Mouse (Mus musculus) limb, embryonic 11.5 days (tissue): ENCODE measurements around the gene Mgat5. TPM values are rescaled to one million over a fixed set of nuclear protein-coding genes. Genes with fewer than 3 reads are reported as not detected.

Source experiments
- ATAC-seq: fragments of 200-750 bp; cut with Nextera tagmentation; 2 replicates; pipeline ENCODE4 v1.8.0; 2017; ENCODE audit warnings: low read depth; ENCODE audit not compliant: insufficient number of reproducible peaks, low FRiP score, low TSS enrichment
- DNase-seq: peaks from one replicate; pipeline ENCODE4 v3.0.0-alpha.2; 2015; ENCODE audit warnings: low spot score
- H3K27ac ChIP-seq: fragments of 300-500 bp; sonication (generic); replicated peaks from 2 replicates; pipeline ENCODE4 v1.5.1; 2014; ENCODE audit warnings: low read depth, mild to moderate bottlenecking, low read length
- H3K27me3 ChIP-seq: fragments of 300-500 bp; sonication (generic); 2 replicates; pipeline ENCODE4 v1.6.1; 2014; ENCODE audit warnings: mild to moderate bottlenecking, low read length, mixed read lengths; ENCODE audit not compliant: control insufficient read depth, insufficient read depth
- H3K36me3 ChIP-seq: fragments of 300-500 bp; sonication (generic); 2 replicates; pipeline ENCODE4 v1.6.1; 2014; ENCODE audit warnings: mild to moderate bottlenecking, low read length, moderate library complexity, mixed read lengths; ENCODE audit not compliant: control insufficient read depth, insufficient read depth
- H3K4me1 ChIP-seq: fragments of 300-500 bp; sonication (generic); 2 replicates; pipeline ENCODE4 v1.6.1; 2014; ENCODE audit warnings: low read length, mixed read lengths; ENCODE audit not compliant: control insufficient read depth, insufficient read depth
- H3K4me2 ChIP-seq: fragments of 300-500 bp; sonication (generic); 2 replicates; pipeline ENCODE4 v1.6.1; 2014; ENCODE audit warnings: low read depth, mild to moderate bottlenecking, moderate library complexity; ENCODE audit not compliant: severe bottlenecking
- H3K4me3 ChIP-seq: fragments of 300-500 bp; sonication (generic); 2 replicates; pipeline ENCODE4 v1.5.1; 2014; ENCODE audit warnings: low read depth, low read length
- H3K9ac ChIP-seq: fragments of 300-500 bp; sonication (generic); 2 replicates; pipeline ENCODE4 v1.6.1; 2014; ENCODE audit warnings: mild to moderate bottlenecking, low read length
- H3K9me3 ChIP-seq: fragments of 300-500 bp; sonication (generic); 2 replicates; pipeline ENCODE4 v1.6.1; 2016; ENCODE audit warnings: low read length; ENCODE audit not compliant: control insufficient read depth
- WGBS: fragments of 180-500 bp; shearing (Covaris S2); extraction: QIAGEN DNeasy Blood & Tissue Kit; methylation state at CpG from one replicate; pipeline ENCODE4 v1.1.7; 2014; 5-methylcytosine and 5-hydroxymethylcytosine counted together
- polyA plus RNA-seq: library from polyadenylated mRNA; unstranded; fragments of >200 nt; fragmentation: Nextera tagmentation; extraction: Ambion mirVana; gene quantifications from 2 replicates; pipeline ENCODE4 v1.2.1, GENCODE M21; 2014

Gene Mgat5
- polyA plus RNA-seq, 1 experiment from 2014 or later = 6.3 TPM

DNA sequence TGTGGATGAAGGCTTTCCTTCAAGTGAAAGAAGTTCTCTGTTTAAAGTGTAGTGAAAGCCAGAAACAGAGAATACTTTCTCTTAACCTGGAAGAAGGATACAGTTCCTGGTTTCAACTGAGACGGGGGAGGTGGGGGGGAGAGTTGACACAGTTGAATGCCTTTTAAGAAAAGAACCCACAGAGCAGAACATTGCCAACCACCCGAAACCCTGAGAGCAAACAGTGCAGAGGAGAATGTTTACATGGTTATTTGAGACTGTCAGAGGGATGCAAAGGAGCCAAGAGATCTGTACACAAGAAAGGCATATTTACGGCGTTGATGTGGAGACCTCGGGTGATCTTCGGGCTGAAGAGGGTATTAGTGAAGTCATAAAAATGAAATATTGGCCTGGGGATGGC lies 195.9 kb downstream of the Mgat5 start:
- DNase-seq = no peak
- no peak for ATAC-seq
- Histone ChIP-seq H3K27ac (no peak overlapping the region), H3K4me1 (0 out of 2 replicates have a peak, but pooled peaks cover 2% of the 10 kb centered on the region), H3K9ac (no peak overlapping the region), H3K4me2 (no peak overlapping the region), H3K4me3 (no peak overlapping the region), H3K27me3 (no peaks in the 10 kb centered on the region), H3K36me3 (no peaks in the 10 kb centered on the region), H3K9me3 (no peaks in the 10 kb centered on the region)
- 54% methylated on average over 6 of the region's 6 CpGs for WGBS

DNA sequence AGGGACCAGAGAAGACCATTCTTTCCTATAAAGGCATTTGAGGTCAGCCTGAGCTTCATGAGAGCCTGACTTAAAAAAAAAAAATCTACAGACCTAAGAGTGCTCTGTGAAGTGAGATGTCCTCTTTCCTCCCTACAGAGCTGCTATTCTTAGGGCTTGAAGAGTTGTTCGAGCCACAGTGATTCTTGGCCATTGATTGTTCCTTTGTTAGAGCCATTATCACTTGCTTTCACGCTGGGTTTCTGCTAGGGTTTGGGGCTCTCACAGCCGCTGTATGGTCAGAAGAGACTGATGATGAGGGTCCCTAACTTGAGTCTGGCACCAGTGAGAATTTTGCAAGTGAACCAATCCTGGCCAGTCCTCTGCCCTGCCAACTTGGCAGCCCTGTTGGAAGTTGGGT lies 199.8 kb downstream of the Mgat5 start:
- H3K4me2 ChIP-seq = no peak overlapping the region
- WGBS = 73% methylated on average over 3 of the region's 3 CpGs
- H3K9ac ChIP-seq = no peak overlapping the region
- ATAC-seq = no peak
- no peak for DNase-seq
- H3K27ac ChIP-seq = no peak overlapping the region
- no peaks in the 10 kb centered on the region for H3K9me3 ChIP-seq
- no peaks in the 10 kb centered on the region for H3K36me3 ChIP-seq
- no peak overlapping the region for H3K4me3 ChIP-seq
- no peaks in the 10 kb centered on the region for H3K4me1 ChIP-seq
- H3K27me3 ChIP-seq = no peaks in the 10 kb centered on the region

DNA sequence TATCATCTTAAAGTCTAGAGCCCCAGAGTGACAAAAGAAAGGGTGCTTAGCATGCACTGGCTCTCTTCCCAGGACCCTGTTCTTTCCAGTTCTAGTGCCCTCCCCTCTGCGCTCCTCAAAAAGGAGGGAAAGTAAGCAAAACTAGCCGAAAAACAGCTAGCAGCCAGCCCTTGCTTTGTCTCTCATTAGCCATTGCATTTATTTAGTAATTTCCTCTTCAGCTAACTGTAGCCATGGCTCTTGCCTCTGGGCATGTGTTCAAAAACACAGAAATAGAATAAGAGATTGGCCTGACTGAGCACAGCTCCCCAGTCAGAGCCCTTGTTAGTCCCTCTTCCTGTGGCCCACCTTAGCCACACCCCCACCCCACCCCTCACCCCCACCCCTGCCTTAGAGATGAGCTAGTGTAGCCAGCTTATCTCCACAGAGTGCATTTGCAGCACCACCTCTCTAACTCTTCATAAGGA lies 204.2 kb downstream of the Mgat5 start:
- H3K4me2 ChIP-seq = no peak overlapping the region
- no peak overlapping the region for H3K4me3 ChIP-seq
- no peak overlapping the region for H3K27ac ChIP-seq
- ATAC-seq (no peak; the same call in 1 of the 2 replicates), DNase-seq (no peak)
- no peaks in the 10 kb centered on the region for H3K9me3 ChIP-seq
- H3K4me1 ChIP-seq = no peaks in the 10 kb centered on the region
- WGBS = 56% methylated on average over 2 of the region's 2 CpGs
- no peak overlapping the region for H3K9ac ChIP-seq
- H3K27me3 ChIP-seq = no peaks in the 10 kb centered on the region
- 0 out of 2 replicates have a peak, but pooled peaks cover 2% of the 10 kb centered on the region for H3K36me3 ChIP-seq

DNA sequence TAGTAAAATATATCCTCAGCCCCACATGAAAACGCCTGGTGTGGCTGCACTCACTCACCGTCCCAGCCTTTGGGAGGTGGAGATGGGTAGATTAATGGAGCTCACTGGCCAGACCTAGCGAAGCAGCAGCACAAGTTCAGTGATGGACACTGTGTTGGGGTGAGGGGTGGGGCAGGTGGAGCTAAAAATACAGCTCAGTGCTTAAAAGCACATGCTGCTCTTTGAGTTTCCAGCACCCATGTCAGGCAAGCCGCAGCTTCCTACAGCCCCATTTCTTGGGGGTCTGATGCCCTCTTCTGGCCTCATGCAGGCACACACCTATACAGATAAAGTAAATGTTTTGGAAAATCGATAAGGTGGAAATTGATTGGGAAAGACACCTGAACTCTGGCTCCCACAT lies 204.7 kb downstream of the Mgat5 start:
- H3K4me3 ChIP-seq = no peak overlapping the region
- no peaks in the 10 kb centered on the region for H3K9me3 ChIP-seq
- H3K4me2 ChIP-seq = no peak overlapping the region
- H3K27ac ChIP-seq = no peak overlapping the region
- H3K9ac ChIP-seq = no peak overlapping the region
- ATAC-seq (no peak; the same call in 1 of the 2 replicates), DNase-seq (peak; percentile 38)
- no peaks in the 10 kb centered on the region for H3K4me1 ChIP-seq
- WGBS = 30% methylated on average over 5 of the region's 5 CpGs
- H3K36me3 ChIP-seq = 0 out of 2 replicates have a peak, but pooled peaks cover 2% of the 10 kb centered on the region
- no peaks in the 10 kb centered on the region for H3K27me3 ChIP-seq

DNA sequence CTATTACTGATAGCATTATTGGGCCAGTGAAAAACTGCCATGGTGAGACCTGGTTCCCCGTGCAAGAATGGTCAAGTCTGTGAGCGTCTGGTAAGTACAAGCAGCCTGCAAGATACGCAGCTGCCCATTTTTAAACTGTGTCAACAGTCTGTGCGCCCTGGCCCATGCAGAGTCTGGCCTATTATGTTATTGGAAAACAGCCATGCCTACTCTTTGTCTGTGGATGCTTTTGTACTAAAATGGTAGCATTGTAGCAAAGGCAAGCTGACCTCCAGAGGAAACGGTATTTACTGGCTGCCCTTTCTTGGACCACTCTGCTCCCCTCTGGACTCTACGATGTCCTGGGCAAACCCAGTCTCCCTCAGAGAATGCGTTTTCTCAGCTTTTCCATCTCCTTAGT lies 209.7 kb downstream of the Mgat5 start:
- no peak overlapping the region for H3K9ac ChIP-seq
- H3K4me1 ChIP-seq = no peaks in the 10 kb centered on the region
- no peak overlapping the region for H3K4me3 ChIP-seq
- WGBS = 94% methylated on average over 7 of the region's 7 CpGs
- no peak overlapping the region for H3K27ac ChIP-seq
- H3K9me3 ChIP-seq = no peaks in the 10 kb centered on the region
- DNase-seq (no peak), ATAC-seq (no peak)
- no peaks in the 10 kb centered on the region for H3K27me3 ChIP-seq
- 0 out of 2 replicates have a peak, but pooled peaks cover 2% of the 10 kb centered on the region for H3K36me3 ChIP-seq
- no peak overlapping the region for H3K4me2 ChIP-seq

DNA sequence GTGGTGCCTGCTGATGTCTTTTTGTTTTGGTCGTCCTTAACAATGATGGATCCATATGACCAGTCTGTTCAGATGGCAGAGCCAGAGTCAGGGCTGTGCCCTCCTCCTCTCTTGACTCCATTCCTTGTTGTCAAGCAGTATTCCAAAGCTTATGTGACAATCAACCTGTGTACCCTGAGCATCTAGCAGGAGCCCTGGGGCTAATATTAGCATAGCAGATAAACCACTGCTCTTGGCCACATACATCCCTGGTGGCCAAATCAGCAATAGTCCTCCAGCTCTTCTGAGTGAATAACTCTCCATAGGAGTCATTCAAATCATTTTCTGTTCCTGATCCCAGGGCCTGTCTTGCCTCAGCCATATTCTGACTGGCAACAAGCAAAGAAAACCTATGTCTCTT lies 211.1 kb downstream of the Mgat5 start:
- H3K27me3 ChIP-seq = no peaks in the 10 kb centered on the region
- DNase-seq (no peak), ATAC-seq (no peak)
- no peak overlapping the region for H3K9ac ChIP-seq
- 0 out of 2 replicates have a peak, but pooled peaks cover 2% of the 10 kb centered on the region for H3K36me3 ChIP-seq
- H3K4me2 ChIP-seq = no peak overlapping the region
- no peak overlapping the region for H3K27ac ChIP-seq
- 100% methylated on average over 1 of the region's 1 CpGs for WGBS
- no peaks in the 10 kb centered on the region for H3K9me3 ChIP-seq
- H3K4me3 ChIP-seq = no peak overlapping the region
- H3K4me1 ChIP-seq = no peaks in the 10 kb centered on the region

DNA sequence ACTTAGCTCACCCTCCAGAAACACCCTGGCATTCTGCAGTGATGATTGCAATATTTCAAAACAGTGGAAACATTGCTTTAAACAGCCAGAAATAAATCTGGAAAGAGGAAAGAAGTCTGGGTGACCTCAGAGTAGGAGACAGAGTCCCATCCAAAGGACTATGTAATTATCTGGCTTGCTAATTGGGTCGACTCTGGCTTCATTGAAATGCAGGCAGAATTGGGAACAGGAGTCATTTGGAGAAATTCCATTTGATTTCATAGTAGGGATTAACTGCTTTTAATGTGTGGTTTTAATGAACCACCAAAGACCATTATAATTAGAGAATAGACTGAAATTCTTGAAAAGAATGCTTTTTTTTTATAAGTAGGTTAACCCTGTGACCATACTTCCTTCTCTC lies 212.2 kb downstream of the Mgat5 start:
- Histone ChIP-seq H3K9ac (no peak overlapping the region), H3K36me3 (0 out of 2 replicates have a peak, but pooled peaks cover 2% of the 10 kb centered on the region), H3K4me1 (no peaks in the 10 kb centered on the region), H3K4me2 (no peak overlapping the region), H3K27ac (no peak overlapping the region), H3K27me3 (no peaks in the 10 kb centered on the region), H3K9me3 (no peaks in the 10 kb centered on the region), H3K4me3 (no peak overlapping the region)
- DNase-seq (no peak), ATAC-seq (no peak)
- WGBS = 72% methylated on average over 1 of the region's 1 CpGs

DNA sequence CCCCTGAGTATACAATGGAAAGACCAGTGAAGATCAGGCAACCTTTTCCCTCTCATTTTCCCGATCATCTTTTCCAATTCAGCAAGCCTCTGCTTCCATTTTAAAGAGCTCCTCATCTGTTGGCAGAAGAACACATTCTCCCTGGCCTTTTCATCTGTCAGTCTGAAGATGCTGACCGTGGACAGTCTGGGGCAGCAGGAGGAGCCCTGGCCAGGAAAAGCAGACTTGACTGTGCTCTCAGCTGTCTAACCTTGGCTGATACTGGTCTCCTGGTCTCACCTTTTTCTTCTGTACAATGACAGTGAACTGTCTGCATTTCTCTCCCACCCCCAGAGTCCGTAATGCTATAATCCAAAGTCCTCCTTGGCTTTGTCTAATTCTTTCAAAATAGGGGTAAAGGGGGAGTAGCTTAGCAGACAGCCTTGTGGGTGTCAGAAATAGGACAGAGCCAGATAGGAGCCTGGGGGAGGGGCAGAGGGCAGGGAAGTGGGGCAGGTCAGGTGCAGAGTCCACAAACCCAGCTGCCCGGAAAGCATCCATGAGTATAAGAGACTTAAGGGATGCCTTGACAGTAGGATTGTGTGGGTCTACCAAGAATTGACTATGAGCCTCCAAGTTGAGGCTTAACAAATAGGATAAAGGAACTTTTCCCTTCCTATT lies 214.2 kb downstream of the Mgat5 start:
- H3K27me3 ChIP-seq = no peaks in the 10 kb centered on the region
- no peaks in the 10 kb centered on the region for H3K36me3 ChIP-seq
- WGBS = 92% methylated on average over 4 of the region's 4 CpGs
- H3K4me1 ChIP-seq = no peaks in the 10 kb centered on the region
- ATAC-seq (no peak), DNase-seq (no peak)
- no peak overlapping the region for H3K9ac ChIP-seq
- no peak overlapping the region for H3K27ac ChIP-seq
- H3K9me3 ChIP-seq = no peaks in the 10 kb centered on the region
- H3K4me2 ChIP-seq = no peak overlapping the region
- H3K4me3 ChIP-seq = no peak overlapping the region

DNA sequence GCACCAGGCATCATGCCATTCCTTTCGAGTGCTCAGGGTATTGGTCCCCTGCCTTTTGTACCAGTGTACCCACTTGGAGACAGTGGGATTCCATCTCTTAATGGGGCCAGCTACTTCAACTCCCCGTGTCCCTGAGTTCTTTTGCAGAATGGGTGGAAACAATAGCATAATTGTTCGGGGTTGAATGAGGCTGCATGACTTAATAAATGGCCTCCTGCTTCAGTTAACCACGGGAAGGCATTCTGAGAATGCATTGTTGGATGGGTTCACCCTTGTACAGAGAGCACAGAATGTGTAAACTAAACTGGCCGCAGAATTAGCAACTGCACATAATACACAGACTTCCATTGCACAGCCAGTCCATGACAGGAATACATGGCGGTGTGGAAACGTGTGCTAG lies 214.8 kb downstream of the Mgat5 start:
- Histone ChIP-seq H3K9ac (no peak overlapping the region), H3K9me3 (no peaks in the 10 kb centered on the region), H3K27ac (no peak overlapping the region), H3K4me1 (no peaks in the 10 kb centered on the region), H3K27me3 (no peaks in the 10 kb centered on the region), H3K4me3 (no peak overlapping the region), H3K4me2 (no peak overlapping the region), H3K36me3 (no peaks in the 10 kb centered on the region)
- DNase-seq (no peak), ATAC-seq (no peak)
- 88% methylated on average over 7 of the region's 7 CpGs for WGBS
